Mouse (Mus musculus) liver, embryonic 16.5 days (tissue): ENCODE results near the gene Ulk1. TPM values are rescaled to one million over a fixed set of nuclear protein-coding genes. Genes with fewer than 3 reads are reported as not detected.
A peak's percentile ranks its signal among the peaks of the same experiment; 100 is the strongest.

Source experiments
- ATAC-seq: fragments of 200-750 bp; cut with Nextera tagmentation; 2 replicates; pipeline ENCODE4 v1.8.0; 2017; ENCODE audit warnings: low read depth, mild to moderate bottlenecking, moderate number of reproducible peaks, moderate library complexity
- H3K27ac ChIP-seq: fragments of 300-500 bp; sonication (generic); 2 replicates; pipeline ENCODE4 v1.5.1; 2014; ENCODE audit warnings: mild to moderate bottlenecking, low read length
- H3K27me3 ChIP-seq: fragments of 300-500 bp; sonication (generic); 2 replicates; pipeline ENCODE4 v1.6.1; 2014; ENCODE audit warnings: low read depth, low read length, mixed read lengths; ENCODE audit not compliant: control insufficient read depth, insufficient read depth
- H3K36me3 ChIP-seq: fragments of 300-500 bp; sonication (generic); 2 replicates; pipeline ENCODE4 v1.6.1; 2014; ENCODE audit warnings: mild to moderate bottlenecking; ENCODE audit not compliant: control insufficient read depth, insufficient read depth
- H3K4me1 ChIP-seq: fragments of 300-500 bp; sonication (generic); 2 replicates; pipeline ENCODE4 v1.6.1; 2014; ENCODE audit warnings: low read depth, low read length, mixed read lengths; ENCODE audit not compliant: control insufficient read depth
- H3K4me2 ChIP-seq: fragments of 300-500 bp; sonication (generic); 2 replicates; pipeline ENCODE4 v1.6.1; 2014; ENCODE audit warnings: low read depth, low read length, mixed read lengths
- H3K4me3 ChIP-seq: fragments of 300-500 bp; sonication (generic); 2 replicates; pipeline ENCODE4 v1.5.1; 2014; ENCODE audit warnings: low read depth, mild to moderate bottlenecking, low read length
- H3K9ac ChIP-seq: fragments of 300-500 bp; sonication (generic); 2 replicates; pipeline ENCODE4 v1.6.1; 2014; ENCODE audit warnings: low read depth, low read length
- H3K9me3 ChIP-seq: fragments of 300-500 bp; sonication (generic); replicated peaks from 2 replicates; pipeline ENCODE4 v1.6.1; 2016; ENCODE audit warnings: low read length; ENCODE audit not compliant: control insufficient read depth
- WGBS: fragments of 180-500 bp; shearing (Covaris S2); extraction: QIAGEN DNeasy Blood & Tissue Kit; methylation state at CpG from one replicate; pipeline ENCODE4 v1.1.7; 2014; ENCODE audit not compliant: insufficient replicate concordance; 5-methylcytosine and 5-hydroxymethylcytosine counted together
- polyA plus RNA-seq: library from polyadenylated mRNA; unstranded; fragments of >200 nt; fragmentation: Nextera tagmentation; extraction: Ambion mirVana; gene quantifications from 2 replicates; pipeline ENCODE4 v1.2.1, GENCODE M21; 2015

Gene Ulk1
- polyA plus RNA-seq, 1 experiment from 2014 or later: 13.7 TPM

DNA sequence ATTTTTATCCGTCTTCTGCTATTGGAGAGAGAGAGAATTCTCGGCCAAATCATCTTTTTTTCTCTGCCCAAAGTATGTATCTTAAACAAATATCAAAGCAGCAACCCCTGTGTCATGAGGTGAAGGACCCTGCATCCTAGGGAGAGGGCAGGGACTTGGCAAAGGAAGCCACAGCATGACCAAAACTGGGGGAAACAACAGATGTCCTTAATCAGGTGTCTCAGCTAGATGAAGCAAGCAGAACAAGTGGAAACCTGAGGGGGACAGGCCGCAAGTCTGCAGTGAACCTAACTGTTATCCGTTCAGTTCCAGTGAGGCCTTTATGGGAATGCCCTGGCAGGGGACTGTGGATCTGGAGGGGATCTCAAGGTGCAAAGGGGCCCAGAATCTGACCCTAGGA, 2.4 kb downstream of the Ulk1 start:
- H3K4me3 ChIP-seq: peak overlapping the region; percentile 90
- no peaks in the 10 kb centered on the region for H3K9me3 ChIP-seq
- peak overlapping the region; percentile 96 for H3K27ac ChIP-seq
- no peak for ATAC-seq
- H3K9ac ChIP-seq: peak overlapping the region; percentile 100
- peaks cover 62% of the 10 kb centered on the region for H3K4me1 ChIP-seq
- no peaks in the 10 kb centered on the region for H3K27me3 ChIP-seq
- H3K36me3 ChIP-seq: peaks cover 11% of the 10 kb centered on the region
- WGBS: 74% methylated on average over 4 of the region's 4 CpGs
- H3K4me2 ChIP-seq: peak overlapping the region; percentile 80

GRCm38 (mm10) chr5:110806676-110807075, 3.2 kb downstream of the Ulk1 start:
- H3K27ac ChIP-seq: peak overlapping the region; percentile 19; the same call in 1 of the 2 replicates
- peaks cover 67% of the 10 kb centered on the region for H3K4me1 ChIP-seq
- peaks cover 16% of the 10 kb centered on the region for H3K36me3 ChIP-seq
- WGBS: 83% methylated on average over 1 of the region's 1 CpGs
- H3K27me3 ChIP-seq: no peaks in the 10 kb centered on the region
- H3K4me3 ChIP-seq: no peak overlapping the region
- ATAC-seq: no peak
- no peaks in the 10 kb centered on the region for H3K9me3 ChIP-seq
- peak overlapping the region; percentile 80 for H3K4me2 ChIP-seq
- no peak overlapping the region for H3K9ac ChIP-seq

DNA sequence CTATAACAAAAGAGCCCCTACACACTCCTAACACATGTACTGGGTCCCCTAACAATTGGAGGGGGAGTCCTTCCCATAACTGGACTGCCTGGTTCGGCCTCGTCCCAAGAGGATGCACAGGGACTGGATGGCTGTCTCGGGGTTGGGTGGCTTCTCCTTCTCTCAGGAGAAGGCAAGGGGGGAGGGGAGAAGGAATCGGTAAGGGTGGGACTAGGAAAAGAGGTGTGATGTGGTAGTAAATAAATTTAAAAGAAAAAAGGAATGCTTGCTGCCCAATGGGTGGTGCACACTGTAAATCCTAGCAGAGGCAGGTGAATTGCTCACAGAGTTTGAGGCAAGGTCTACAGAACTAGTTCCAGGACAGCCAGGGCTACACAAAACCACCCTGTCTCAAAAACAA, 3.7 kb downstream of the Ulk1 start:
- Histone ChIP-seq H3K27ac (no peak overlapping the region), H3K36me3 (peaks cover 21% of the 10 kb centered on the region), H3K27me3 (no peaks in the 10 kb centered on the region), H3K4me1 (peaks cover 72% of the 10 kb centered on the region), H3K4me2 (no peak overlapping the region), H3K9ac (no peak overlapping the region), H3K9me3 (no peaks in the 10 kb centered on the region), H3K4me3 (no peak overlapping the region)
- no peak for ATAC-seq
- 84% methylated on average over 4 of the region's 4 CpGs for WGBS

DNA sequence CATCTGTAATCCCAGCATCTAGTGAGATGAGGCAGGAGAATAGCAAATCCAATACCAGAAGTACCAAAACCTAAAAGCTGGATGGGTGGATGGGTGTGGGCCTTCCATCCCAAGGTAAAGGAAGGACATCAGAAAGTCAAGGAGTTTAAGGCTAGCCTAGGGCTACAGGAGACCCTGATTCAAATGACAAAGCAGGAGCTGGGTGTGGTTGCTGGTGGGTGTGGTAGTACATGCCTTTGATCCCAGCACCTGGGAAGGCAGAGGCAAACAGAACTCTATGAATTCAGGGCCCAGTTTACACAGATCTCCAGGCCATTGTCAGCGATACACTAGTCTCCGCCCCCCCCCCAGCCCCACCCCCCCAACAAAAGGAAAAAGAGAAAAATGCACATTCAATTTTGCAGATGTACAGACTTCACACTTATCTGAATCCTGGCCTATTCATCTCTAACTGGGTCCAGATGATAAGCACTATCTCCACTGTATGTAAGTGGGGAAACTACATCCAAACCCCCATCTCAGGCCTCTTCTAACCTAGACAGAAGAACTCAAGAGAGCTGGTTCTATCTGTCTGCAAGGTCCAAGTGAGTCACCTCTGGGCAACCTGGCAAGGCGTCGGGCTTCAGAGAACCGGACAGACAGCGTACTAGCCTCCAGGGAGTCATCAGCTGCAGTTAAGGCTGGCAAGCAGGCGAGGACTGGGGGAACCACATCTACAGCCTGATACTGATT, 5.7 kb downstream of the Ulk1 start:
- Histone ChIP-seq H3K9me3 (no peaks in the 10 kb centered on the region), H3K4me1 (peaks cover 78% of the 10 kb centered on the region), H3K36me3 (peaks cover 25% of the 10 kb centered on the region), H3K27ac (peak overlapping the region; percentile 38), H3K9ac (peak overlapping the region; percentile 46), H3K27me3 (no peaks in the 10 kb centered on the region), H3K4me2 (peak overlapping the region; percentile 47), H3K4me3 (peak overlapping the region; percentile 20; the same call in 1 of the 2 replicates)
- ATAC-seq: no peak
- 25% methylated on average over 7 of the region's 7 CpGs for WGBS

DNA sequence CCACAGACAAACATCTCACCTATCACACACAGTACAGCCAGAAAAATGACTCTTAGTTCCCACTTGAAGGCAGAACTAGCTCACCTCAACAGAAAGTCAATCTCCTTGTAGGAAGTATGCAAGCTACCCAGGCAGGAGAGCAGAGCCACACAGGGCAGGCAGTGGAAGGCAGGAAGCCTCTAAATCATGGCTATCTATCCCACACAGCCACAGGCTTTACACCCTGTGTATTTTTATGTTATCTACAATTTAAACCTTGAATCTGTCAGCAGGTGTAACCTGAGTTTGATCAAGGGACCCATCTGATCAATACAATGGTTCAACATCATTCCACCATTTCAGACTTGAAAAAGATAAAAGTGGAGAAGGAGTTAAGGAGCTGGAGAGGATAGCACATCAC, 7.1 kb downstream of the Ulk1 start:
- no peak overlapping the region for H3K9ac ChIP-seq
- no peaks in the 10 kb centered on the region for H3K27me3 ChIP-seq
- H3K4me2 ChIP-seq: no peak overlapping the region
- peaks cover 72% of the 10 kb centered on the region for H3K4me1 ChIP-seq
- no peaks in the 10 kb centered on the region for H3K9me3 ChIP-seq
- ATAC-seq: no peak
- H3K36me3 ChIP-seq: peaks cover 32% of the 10 kb centered on the region
- H3K27ac ChIP-seq: no peak overlapping the region
- H3K4me3 ChIP-seq: no peak overlapping the region

DNA sequence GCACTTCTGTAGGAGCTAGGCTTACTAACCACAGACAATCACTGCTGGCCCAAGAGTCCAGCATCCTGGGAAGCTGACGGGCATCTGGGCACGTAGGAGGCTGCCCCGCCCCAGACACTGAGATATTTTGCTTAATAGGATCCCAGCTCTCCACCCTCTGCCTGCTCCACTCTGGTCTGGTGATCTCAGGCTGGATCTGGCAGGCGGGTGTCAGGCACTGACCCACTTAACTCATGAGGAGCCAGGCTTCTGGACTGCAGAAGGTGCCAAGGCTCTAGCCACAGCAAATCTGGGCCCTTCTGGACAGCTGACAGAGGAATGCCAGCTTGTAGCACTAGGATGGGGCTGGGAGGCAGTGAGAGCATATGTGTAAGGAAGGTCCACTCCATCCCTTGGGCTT, 7.7 kb downstream of the Ulk1 start:
- Histone ChIP-seq H3K9me3 (no peaks in the 10 kb centered on the region), H3K4me1 (peaks cover 66% of the 10 kb centered on the region), H3K9ac (no peak overlapping the region), H3K36me3 (peaks cover 33% of the 10 kb centered on the region), H3K4me2 (no peak overlapping the region), H3K4me3 (no peak overlapping the region), H3K27me3 (no peaks in the 10 kb centered on the region), H3K27ac (no peak overlapping the region)
- 74% methylated on average over 4 of the region's 4 CpGs for WGBS
- ATAC-seq: no peak

GRCm38 (mm10) chr5:110801036-110801624, 8.8 kb downstream of the Ulk1 start:
- ATAC-seq: peak; percentile 37
- Histone ChIP-seq H3K4me1 (peaks cover 55% of the 10 kb centered on the region), H3K36me3 (peaks cover 42% of the 10 kb centered on the region)

GRCm38 (mm10) chr5:110797696-110798095, 12.2 kb downstream of the Ulk1 start:
- WGBS: 74% methylated on average over 4 of the region's 4 CpGs
- ATAC-seq: peak; percentile 82
- H3K4me3 ChIP-seq: no peak overlapping the region
- peaks cover 24% of the 10 kb centered on the region for H3K4me1 ChIP-seq
- H3K9ac ChIP-seq: no peak overlapping the region
- no peaks in the 10 kb centered on the region for H3K27me3 ChIP-seq
- no peak overlapping the region for H3K4me2 ChIP-seq
- H3K9me3 ChIP-seq: no peaks in the 10 kb centered on the region
- H3K27ac ChIP-seq: peak overlapping the region; percentile 86
- H3K36me3 ChIP-seq: peaks cover 68% of the 10 kb centered on the region

More at GRCm38 (mm10) chr5:110801036-110801624, 8.8 kb downstream of the Ulk1 start:
- Histone ChIP-seq H3K4me2 (no peak overlapping the region), H3K9me3 (no peaks in the 10 kb centered on the region), H3K27me3 (no peaks in the 10 kb centered on the region), H3K27ac (peak overlapping the region; percentile 56), H3K4me3 (no peak overlapping the region), H3K9ac (peak overlapping the region; percentile 25; the same call in 1 of the 2 replicates)
- 85% methylated on average over 3 of the region's 3 CpGs for WGBS

GRCm38 (mm10) chr5:110794363-110794762, 15.5 kb downstream of the Ulk1 start:
- Histone ChIP-seq H3K36me3 (peaks cover 86% of the 10 kb centered on the region), H3K4me3 (no peak overlapping the region), H3K9ac (no peak overlapping the region), H3K9me3 (no peaks in the 10 kb centered on the region), H3K27ac (no peak overlapping the region), H3K27me3 (no peaks in the 10 kb centered on the region), H3K4me1 (no peaks in the 10 kb centered on the region; the same call in 1 of the 2 replicates), H3K4me2 (no peak overlapping the region)
- ATAC-seq: no peak
- WGBS: 94% methylated on average over 7 of the region's 7 CpGs
